Mouse (Mus musculus) embryo, embryonic 9.5 days (tissue): ENCODE measurements at regions not wholly inside any gene's neighbourhood (a gene's known extent, or its start where the extent isn't known, plus 50 kb on each side); places are given as distances from the start of the nearest gene placed in this dataset.

Source experiments
- DNase-seq: peaks from one replicate; pipeline ENCODE4 v3.0.0-alpha.2; 2017; ENCODE audit errors: extremely low spot score

- no peak for DNase-seq
Observed at GRCm38 (mm10) chr15:87476862-87477490, 67.1 kb upstream of the Fam19a5 start.

GRCm38 (mm10) chr15:87480758-87481157 is 63.3 kb upstream of the Fam19a5 start:
- DNase-seq = no peak
